Mouse (Mus musculus) urinary bladder, adult 2 months (tissue): ENCODE data around the gene Ap4b1. TPM values are rescaled to one million over a fixed set of nuclear protein-coding genes. Genes with fewer than 3 reads are reported as not detected.

Source experiments
- DNase-seq: peaks from one replicate; pipeline ENCODE4 v3.0.0; 2022; ENCODE audit warnings: low spot score
- polyA plus RNA-seq: library from polyadenylated mRNA; depleted of rRNA; stranded (reverse); fragments of >200 nt; gene quantifications from 2 replicates; pipeline ENCODE4 v1.2.3, GENCODE M21; 2012; rRNA removed

Ap4b1 gene
- polyA plus RNA-seq, 1 experiment: 22.3 TPM

DNA sequence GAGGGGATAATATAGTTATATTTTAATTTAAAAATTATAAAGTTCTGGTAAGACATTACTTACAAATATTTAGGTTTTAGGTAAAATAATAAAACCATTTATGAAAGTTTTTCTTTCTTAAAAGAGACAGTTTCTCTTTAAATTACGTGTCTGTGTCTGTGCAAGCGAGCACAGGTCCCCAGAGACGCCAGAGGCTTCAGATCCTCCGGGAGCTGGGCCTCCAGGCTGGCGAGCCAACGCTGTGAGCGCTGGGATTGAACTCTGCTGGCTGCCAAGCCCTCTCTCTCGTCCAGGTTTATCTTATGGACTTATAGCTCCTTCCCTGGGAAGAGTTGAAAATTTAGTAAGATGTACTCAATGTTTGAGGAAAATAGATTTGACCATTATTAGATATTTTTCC lies 44.5 kb downstream of the Ap4b1 start:
- no peak for DNase-seq

DNA sequence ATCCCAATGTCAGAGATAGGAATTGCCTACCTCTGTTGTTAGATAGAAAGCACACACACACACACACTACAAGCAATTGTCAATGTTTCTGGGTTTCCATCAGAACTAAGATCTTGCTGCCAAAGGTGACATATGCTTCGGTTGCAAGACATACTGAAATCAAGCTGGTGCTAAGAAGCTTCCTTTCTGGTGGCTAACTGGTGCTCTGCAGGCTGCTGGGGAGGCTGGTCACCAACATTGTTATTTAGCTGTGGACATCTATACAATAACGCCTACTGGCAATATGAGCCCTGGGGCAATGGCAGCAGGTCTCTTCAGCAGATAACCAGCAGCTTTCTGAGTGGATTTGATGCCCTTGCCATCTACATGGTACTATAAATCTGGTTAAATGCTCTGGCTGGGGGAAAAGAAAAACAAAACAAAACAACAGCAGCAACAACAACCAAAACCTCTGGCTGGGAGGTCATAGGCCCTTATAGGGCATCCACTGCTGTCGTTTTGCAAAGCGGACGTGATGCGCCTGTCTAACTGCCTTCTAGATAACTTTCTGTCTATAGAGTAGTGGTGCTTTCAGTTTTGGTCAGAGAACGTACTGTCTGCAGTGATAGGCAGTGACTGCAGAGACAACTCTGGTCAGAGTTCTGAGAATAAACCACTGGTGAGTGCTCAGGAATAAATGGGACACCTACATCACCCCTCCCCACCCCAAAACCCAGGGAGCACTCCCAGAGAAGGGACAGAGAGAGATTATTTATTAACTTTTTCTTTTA lies 47.9 kb downstream of the Ap4b1 start:
- no peak for DNase-seq

DNA sequence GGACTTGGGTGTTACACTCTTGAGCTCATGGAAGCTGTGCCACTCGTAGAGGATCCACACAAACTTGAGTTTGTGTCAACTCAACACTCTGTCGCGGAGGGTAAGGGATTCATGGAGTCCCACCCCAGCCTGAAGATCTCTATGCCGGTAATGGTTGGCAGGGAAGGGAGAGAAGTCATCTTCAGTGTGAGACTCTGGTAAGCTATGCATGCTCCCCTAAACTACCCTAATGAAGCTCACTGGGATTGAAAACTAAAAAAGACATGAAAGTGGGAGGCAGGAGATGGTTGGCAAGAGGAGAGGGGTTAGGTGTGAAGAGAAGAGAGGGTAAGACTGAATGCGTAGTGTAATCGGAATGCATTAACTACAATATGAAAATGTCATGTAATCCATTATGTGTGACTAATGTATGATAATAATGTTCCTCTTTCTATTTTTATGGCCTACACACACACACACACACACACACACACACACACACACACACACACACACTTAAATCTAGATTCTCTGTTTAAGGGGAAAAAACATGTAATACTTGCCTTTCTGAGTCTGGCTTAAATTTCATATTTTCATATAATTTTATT lies 48.8 kb downstream of the Ap4b1 start:
- no peak for DNase-seq

DNA sequence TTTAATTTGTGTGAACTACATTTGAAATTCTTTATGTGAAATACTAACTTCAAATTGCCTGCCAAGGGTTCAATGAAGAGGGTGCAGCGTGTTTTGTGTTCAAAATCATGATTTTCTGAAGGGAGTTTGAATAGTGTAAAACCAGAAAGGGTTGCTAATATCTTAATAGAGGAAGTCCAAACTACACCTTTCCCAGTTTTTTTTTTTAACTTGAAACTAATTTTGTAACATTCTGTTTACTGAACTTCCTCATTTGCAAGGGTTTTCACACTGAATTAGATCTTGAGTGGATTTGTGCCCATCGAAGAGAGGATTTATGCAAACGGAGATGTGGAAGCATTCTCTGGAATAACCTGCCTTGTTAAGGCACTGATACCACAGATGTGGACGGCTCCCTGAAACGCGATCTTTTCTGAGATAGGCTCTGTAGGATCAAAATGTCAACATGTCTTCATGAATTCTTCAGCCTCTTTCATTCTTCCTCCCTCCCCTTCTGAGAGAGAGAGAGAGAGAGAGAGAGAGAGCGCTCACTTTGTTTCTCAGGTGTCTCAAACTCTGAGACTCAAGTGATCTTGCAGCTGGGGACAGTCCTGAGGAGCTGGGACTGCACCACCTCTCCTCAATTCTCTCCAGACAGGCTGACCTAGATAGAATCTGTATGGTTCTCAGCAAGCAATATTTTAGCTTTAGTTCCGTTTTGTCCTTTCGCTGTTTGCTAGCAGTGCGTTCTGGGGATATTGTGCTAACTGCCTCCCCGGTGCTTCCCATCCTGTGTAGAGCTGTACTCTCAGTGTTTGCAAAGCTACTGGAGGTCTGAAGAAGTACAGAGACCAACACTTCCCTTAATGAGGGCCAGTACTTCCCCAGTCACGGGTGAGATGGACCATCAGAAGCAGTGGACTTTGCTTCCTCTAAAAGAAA lies 49.8 kb downstream of the Ap4b1 start, which contains the start of gene Ptpn22:
Gene Ptpn22, plus strand, starts transcription at position 915 of the 921 bp plus-strand sequence.
- DNase-seq: no peak

DNA sequence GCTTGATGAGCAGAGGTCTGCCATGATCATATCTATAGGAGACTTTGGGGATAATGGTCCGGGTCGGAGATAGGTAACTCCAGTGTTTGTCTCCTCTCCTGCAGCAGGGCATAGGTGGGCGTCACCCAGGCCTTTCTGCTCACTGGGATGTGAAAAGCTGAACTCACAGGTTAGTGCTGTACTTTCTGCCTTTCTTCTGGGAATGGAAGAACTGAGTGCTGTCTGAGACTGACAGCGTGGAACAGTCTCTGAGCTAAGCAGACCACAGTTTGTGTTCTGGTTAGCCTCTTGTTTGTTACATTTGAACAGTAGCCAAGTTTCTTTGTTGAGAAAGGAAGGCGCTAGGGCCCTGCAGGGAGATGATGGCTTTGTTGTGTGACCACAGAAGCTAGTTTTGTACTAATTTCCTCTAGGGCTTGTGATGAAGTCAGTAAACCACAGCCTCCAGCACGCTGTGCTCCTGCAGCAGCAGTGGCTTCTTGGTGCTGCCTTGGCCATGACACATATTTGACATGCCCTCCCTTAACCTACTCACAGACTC lies 50.6 kb downstream of the Ap4b1 start:
- no peak for DNase-seq

DNA sequence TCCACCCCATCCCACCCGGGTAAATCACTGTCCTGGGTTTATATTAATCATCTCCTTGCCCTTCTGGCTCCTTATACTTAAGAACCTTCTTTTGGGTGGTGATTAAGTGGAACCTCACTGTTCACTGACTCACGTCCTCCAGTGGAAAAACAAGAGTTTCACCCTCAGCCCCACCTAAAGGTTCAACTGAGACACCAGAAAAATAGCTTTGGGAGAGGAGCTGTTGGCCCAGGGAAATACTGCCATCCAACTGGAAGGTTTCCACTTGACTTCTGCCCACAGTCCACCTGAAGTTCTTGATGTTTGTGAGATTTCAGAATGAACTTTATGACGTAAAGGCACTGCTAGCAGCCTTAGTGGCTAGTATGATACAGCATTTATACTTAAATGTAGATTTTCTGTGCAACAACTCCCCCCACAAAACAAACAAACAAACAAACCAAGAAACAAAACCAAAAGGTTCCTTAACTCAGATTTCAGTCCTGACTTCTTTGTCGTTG lies 53.5 kb downstream of the Ap4b1 start:
- DNase-seq: no peak

DNA sequence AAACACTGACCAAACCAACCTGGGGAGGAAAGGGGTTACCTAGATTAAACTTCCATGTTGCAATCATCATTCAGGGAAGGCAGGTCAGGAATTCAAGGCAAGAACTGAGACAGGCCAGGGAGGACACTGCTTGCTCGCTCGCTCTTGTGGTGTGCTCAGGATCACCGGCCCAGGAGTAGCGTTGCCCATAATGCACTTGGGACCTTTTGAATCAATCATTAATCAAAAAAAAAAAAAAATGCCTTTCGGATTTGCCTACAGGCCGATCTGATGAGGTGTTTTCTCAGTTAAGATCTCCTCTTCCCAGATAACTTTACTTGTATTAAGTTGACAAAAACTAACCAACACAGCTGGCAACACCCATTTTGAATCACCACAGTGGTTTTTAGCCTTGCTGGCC lies 54.9 kb downstream of the Ap4b1 start:
- no peak for DNase-seq

DNA sequence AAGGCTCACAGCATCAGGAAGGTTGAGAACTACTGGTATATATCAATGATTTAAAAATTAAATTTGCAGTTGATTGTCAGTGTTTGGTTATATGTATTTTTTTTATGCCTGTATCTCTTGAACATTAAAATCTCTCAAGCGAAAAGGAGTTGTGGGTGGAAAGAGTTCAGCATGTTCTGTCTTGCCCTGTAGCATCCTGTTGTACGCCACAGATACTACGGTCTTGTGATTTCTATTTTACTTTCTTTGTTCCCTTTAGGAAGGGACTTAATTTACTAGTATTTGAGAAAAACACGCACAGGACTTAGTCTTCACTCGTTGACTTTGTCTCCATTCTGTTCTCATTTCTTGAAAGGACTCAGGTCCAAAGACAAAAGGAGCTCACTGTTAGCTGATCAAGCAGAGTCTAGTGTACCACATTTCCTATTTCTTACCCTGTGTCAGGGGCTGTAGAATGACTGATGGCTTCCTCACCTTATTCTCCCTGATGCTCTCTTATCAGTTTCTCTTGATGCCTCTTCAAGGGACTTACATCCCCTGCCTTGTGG lies 58.2 kb downstream of the Ap4b1 start:
- DNase-seq: no peak

DNA sequence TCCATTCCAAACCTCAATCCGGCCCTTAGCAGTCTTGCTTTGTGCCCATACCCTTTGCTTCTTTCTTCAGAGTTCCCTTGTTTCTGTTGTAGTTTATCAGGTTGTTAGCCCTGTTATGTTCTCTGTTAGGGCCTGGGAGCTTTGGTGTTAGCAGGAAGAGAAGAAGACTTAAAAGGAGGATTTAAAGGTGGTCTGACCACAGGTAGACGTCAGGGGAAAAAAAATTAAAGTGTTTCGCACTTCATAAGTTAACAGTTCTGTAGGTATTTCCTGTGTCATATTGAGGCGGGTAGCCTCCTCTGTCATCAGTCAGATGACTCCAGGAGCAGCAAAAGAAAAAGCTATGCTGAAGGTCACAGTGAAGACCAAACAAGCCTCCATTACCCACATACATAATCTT lies 58.7 kb downstream of the Ap4b1 start:
- no peak for DNase-seq

Other genes with a start within 250 kb of the Ap4b1 start
- gene Syt6, start 234.3 kb upstream of the Ap4b1 start, polyA plus RNA-seq: 0.01 and 0.03 TPM in 2 replicates
- 0.28 and 0.41 TPM in 2 replicates for gene Atg4a-ps, start 163.5 kb upstream of the Ap4b1 start, polyA plus RNA-seq
- gene Olfml3, start 71.5 kb upstream of the Ap4b1 start, polyA plus RNA-seq: 23.7 and 36.4 TPM in 2 replicates
- gene Gm10964, start 70.2 kb upstream of the Ap4b1 start, polyA plus RNA-seq: not detected in 2 replicates
- gene Hipk1, start 18.0 kb upstream of the Ap4b1 start, polyA plus RNA-seq: 31.6 and 44.1 TPM in 2 replicates
- gene Dclre1b, start 76 bp upstream of the Ap4b1 start, polyA plus RNA-seq: 7.5 and 8.1 TPM in 2 replicates
- 0.06 and 0.34 TPM in 2 replicates for gene Gm43064, start 53 bp downstream of the Ap4b1 start, polyA plus RNA-seq
- 0.18 and 0.19 TPM in 2 replicates for gene Bcl2l15, start 23.1 kb downstream of the Ap4b1 start, polyA plus RNA-seq
- gene Ptpn22, start 50.3 kb downstream of the Ap4b1 start, polyA plus RNA-seq: 1.6 and 1.7 TPM in 2 replicates
- gene Rsbn1, start 104.6 kb downstream of the Ap4b1 start, polyA plus RNA-seq: 6.6 and 7.9 TPM in 2 replicates
- gene Phtf1, start 158.6 kb downstream of the Ap4b1 start, polyA plus RNA-seq: 12.0 and 13.6 TPM in 2 replicates